Mouse (Mus musculus) cerebellum, adult 2 months (tissue): ENCODE measurements at regions not wholly inside any gene's neighbourhood (a gene's known extent, or its start where the extent isn't known, plus 50 kb on each side); places are given as distances from the start of the nearest gene placed in this dataset.

Experiments used
- DNase-seq, 2 experiments: peaks; one replicate each; pipeline ENCODE4 v3.0.0; 2021
- H3K27ac ChIP-seq: fragments of 200-500 bp; 2 replicates; pipeline ENCODE4 v1.5.1; 2012; ENCODE audit warnings: low read length, control low read depth, inconsistent platforms; ENCODE audit not compliant: insufficient read depth
- H3K27me3 ChIP-seq: fragments of 200-500 bp; 2 replicates; pipeline ENCODE4 v1.6.1; 2012; ENCODE audit warnings: inconsistent platforms, mild to moderate bottlenecking, low read length, moderate library complexity; ENCODE audit not compliant: control insufficient read depth, insufficient read depth
- H3K4me1 ChIP-seq: fragments of 200-500 bp; 2 replicates; pipeline ENCODE4 v1.6.1; 2011; ENCODE audit warnings: low read length; ENCODE audit not compliant: control insufficient read depth, insufficient read depth
- H3K4me3 ChIP-seq: fragments of 200-500 bp; replicated peaks from 2 replicates; pipeline ENCODE3; 2011; ENCODE audit warnings: mild to moderate bottlenecking, low read depth, low read length, control low read depth; ENCODE audit not compliant: insufficient read depth
- CTCF ChIP-seq: fragments of 200-500 bp; IDR thresholded peaks from 2 replicates; pipeline ENCODE4 v1.5.1; 2011; ENCODE audit warnings: low read depth, mild to moderate bottlenecking, control low read depth, low read length, moderate library complexity, borderline replicate concordance; ENCODE audit not compliant: insufficient read depth
- POLR2A ChIP-seq: fragments of 200-500 bp; IDR thresholded peaks from 2 replicates; pipeline ENCODE4 v1.6.1; 2011; ENCODE audit warnings: low read length, control low read depth, borderline replicate concordance; ENCODE audit not compliant: insufficient read depth
- WGBS: fragments of 180-500 bp; shearing (Covaris S2); methylation state at CpG from one replicate; pipeline ENCODE4 v1.1.7; 2018; 5-methylcytosine and 5-hydroxymethylcytosine counted together

DNA sequence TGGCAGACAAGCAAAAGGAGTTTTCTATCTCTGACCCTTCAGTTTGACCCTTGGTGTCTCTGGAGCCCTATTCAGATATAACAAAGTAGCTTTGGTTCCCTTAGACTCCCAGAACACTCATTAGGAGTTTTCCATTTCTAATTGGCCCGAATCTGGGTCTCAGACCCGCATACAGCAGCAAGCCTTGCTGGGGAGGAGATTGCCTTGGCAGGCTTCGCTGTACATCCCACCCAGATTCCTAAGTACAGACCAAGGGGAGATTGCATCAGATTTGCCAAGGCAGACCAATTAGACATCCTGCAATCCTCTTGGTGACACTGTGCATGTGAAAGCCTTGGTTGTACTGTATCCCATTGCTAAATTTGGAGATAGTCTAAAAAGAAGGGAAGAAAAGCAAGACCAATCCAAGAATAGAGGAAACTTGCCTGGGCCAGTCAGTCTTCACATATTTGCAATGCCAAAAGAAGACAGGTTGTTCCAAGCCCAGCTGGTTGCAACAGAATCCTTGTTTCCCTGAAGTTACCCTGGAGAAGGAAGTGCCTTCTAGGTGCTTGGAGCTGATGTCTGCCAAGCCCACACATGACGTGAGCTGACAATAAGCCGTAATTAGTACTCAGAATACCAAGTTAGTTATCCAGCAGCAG, 193.2 kb upstream of the Prep start:
- H3K4me3 ChIP-seq, result no peak overlapping the region
- H3K4me1 ChIP-seq, result no peaks in the 10 kb centered on the region
- no peak overlapping the region for H3K27ac ChIP-seq
- WGBS, result 55% methylated on average over 5 of the region's 5 CpGs
- no peaks in the 10 kb centered on the region for H3K27me3 ChIP-seq
- TF ChIP-seq POLR2A (no peak), CTCF (no peak)
- no peak for DNase-seq

DNA sequence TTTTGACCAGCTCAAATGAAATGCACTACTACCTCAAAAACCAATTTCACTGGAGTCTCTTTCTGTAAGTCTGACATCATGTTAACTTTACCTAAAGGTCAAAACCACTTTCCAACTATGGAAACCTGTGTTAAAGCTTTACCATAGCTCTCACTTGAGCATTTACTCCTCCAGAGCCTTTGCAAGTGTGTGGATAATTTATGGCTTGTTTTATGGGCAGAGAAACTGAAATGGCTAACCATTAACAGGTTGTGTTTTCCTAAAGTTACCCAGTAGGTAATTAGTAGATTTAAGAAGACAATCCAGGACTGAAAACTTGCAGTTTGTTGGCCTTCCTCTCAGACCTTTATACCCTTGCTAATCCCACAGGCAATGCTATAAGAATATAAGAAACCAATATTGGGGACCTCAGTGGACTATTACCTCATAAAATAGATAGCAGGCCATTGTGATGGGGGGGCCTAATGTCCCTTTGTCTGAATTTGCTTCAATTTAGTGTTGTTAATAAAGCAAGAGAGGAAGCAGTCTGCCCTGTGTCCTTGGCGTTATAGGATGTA, 202.7 kb upstream of the Prep start:
- TF ChIP-seq POLR2A, result no peak
- TF ChIP-seq CTCF, result no peak
- no peak overlapping the region for H3K4me3 ChIP-seq
- no peaks in the 10 kb centered on the region for H3K27me3 ChIP-seq
- H3K27ac ChIP-seq, result no peak overlapping the region
- no peak for DNase-seq
- no peaks in the 10 kb centered on the region for H3K4me1 ChIP-seq
- 100% methylated on average over 1 of the region's 1 CpGs for WGBS

- no peak overlapping the region for H3K27ac ChIP-seq
- TF ChIP-seq POLR2A, result no peak
- TF ChIP-seq CTCF, result no peak
- WGBS, result 23% methylated on average over 8 of the region's 8 CpGs
- H3K4me3 ChIP-seq, result no peak overlapping the region
- no peaks in the 10 kb centered on the region for H3K27me3 ChIP-seq
- no peak for DNase-seq
- H3K4me1 ChIP-seq, result no peaks in the 10 kb centered on the region
Observed at GRCm38 (mm10) chr10:44862360-44862674, 204.7 kb upstream of the Prep start.

DNA sequence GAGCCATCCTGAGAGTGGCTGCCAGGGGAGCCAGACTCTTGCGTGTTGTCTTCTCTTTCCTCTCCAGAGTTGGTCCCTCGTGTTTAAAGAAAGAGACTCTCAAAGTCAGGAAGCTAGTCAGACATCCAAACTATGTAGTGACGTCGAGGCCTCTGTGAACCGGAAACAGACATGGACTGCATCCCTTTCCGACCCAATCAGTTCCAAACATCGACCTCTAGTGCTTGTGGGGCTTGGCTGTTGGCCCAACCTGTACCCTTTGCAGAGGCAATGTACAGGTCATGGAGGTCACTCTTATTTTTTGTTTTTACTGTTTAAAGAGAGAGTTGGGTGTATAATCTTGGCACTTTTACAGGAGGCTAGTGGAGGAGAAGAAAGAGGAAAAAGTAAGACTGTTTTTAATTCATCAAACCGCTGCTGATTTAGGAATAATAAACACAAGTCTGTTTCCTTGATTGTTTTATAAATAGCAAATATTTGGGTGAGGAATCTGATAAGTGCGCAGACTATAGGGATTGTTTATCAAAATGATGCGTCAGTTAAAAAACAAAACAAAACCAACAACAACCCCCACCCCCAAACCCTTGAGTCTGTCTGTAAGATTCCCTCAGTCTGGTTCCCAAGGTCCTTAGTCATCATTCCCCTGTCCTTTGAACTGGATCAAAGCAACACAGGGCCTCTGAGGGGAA, 205.2 kb upstream of the Prep start:
- TF ChIP-seq POLR2A (no peak), CTCF (no peak)
- Histone ChIP-seq H3K27me3 (no peaks in the 10 kb centered on the region), H3K27ac (no peak overlapping the region), H3K4me1 (no peaks in the 10 kb centered on the region), H3K4me3 (no peak overlapping the region)
- WGBS, result 73% methylated on average over 10 of the region's 10 CpGs
- DNase-seq, result no peak

DNA sequence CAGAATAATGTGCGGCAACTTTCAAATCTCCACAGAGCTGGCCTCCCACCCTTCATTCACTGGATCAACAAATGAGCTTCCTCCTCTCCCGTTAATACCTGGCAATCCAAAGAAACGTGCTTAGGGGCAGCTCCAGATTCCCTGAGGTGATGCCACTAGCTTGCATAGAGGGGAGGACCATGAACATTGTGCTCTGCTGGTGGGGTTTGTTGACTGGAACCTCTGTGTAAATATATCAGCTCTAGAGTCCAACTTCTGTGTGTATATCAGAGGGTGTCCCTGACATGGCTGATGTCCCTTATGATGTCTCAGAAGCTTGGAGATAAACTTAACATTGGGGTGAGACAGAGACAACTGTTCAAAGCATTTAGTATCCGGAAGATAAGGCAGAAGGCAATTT, 209.6 kb upstream of the Prep start:
- Histone ChIP-seq H3K4me3 (no peak overlapping the region), H3K27me3 (no peaks in the 10 kb centered on the region), H3K27ac (no peak overlapping the region), H3K4me1 (no peaks in the 10 kb centered on the region)
- no peak for DNase-seq
- WGBS, result 79% methylated on average over 4 of the region's 4 CpGs
- TF ChIP-seq CTCF, result no peak
- no peak for TF ChIP-seq POLR2A

DNA sequence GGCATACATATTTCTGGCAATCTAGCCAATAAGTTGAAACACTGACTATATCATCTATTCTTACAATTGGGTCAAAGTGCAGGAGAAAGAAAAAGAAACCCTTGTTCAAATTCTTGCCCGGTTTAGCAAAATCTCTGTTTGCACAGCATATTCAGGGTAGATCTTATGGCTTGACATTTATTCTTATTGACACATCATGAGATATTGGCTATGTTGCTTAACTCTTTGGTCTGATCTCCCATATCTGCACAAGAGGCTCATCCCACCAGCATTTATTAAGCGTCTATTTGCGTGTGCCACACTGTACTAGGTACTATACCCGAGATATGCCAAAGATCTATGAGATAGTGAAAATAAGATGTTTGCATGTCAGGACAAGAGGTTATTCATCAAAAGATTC, 212.9 kb upstream of the Prep start:
- 94% methylated on average over 4 of the region's 4 CpGs for WGBS

DNA sequence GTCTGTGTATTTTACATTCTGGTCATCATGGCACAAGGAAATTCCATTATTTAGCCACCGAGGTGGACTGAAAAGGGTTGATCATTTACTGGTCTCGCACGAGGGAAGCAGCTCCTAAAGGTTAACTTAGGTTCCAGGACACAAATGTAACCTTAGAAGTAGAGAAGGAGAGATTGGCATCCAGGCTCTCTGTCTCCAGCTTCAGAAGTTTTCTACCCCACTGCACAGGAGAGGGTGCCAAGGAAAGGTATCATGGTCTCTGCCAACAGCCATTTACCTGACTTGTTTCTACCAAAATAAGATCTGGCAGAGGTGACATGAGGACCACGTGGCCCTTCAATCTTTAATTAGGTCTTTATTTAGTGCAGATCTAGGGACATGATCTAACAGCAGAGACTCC, 218.0 kb upstream of the Prep start:
- no peak for TF ChIP-seq POLR2A
- TF ChIP-seq CTCF, result no peak
- no peaks in the 10 kb centered on the region for H3K27me3 ChIP-seq

More for the DNA sequence above, 212.9 kb upstream of the Prep start:
- no peak for DNase-seq
- H3K27ac ChIP-seq, result no peak overlapping the region
- TF ChIP-seq POLR2A (no peak), CTCF (no peak)
- H3K27me3 ChIP-seq, result no peaks in the 10 kb centered on the region
- no peaks in the 10 kb centered on the region for H3K4me1 ChIP-seq
- H3K4me3 ChIP-seq, result no peak overlapping the region

DNA sequence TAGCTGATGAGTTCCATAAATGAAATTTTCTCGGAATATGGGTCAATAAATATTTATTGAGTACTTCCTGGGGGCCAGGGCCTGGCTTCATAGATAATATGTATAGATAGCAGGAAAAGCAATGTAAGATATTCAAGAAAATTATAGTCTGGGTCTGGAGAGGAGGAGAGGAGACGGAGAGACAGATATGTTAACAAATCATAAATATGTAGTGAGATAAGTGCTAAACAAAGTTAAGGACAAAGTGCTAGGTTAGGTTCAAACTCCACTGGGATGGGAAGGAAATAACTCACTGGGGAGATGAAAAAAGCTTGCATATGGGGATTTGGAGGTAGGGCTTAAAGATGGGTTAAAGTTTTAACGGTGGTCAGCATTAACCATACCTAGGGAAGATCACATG, 220.2 kb upstream of the Prep start:
- Histone ChIP-seq H3K4me1 (no peaks in the 10 kb centered on the region), H3K4me3 (no peak overlapping the region), H3K27ac (no peak overlapping the region), H3K27me3 (no peaks in the 10 kb centered on the region)
- DNase-seq, result no peak
- WGBS, result 92% methylated on average over 3 of the region's 3 CpGs
- TF ChIP-seq CTCF, result no peak
- TF ChIP-seq POLR2A, result no peak

More for the DNA sequence above, 218.0 kb upstream of the Prep start:
- DNase-seq, result no peak
- Histone ChIP-seq H3K4me1 (no peaks in the 10 kb centered on the region), H3K4me3 (no peak overlapping the region), H3K27ac (no peak overlapping the region)
- WGBS, result 78% methylated on average over 4 of the region's 4 CpGs
